Mouse (Mus musculus) adrenal gland, postnatal 0 days (tissue): ENCODE measurements around the gene Chrna9. TPM values are rescaled to one million over a fixed set of nuclear protein-coding genes. Genes with fewer than 3 reads are reported as not detected.

Experiments
- microRNA-seq: library from miRNA; unstranded; fragments of <30 nt; microRNA quantifications from one replicate; pipeline ENCODE4, GENCODE M21; 2016; ENCODE audit warnings: borderline replicate concordance; ENCODE audit not compliant: insufficient number of aligned reads
- polyA plus RNA-seq: library from polyadenylated mRNA; unstranded; fragments of >200 nt; fragmentation: Nextera tagmentation; extraction: Ambion mirVana; gene quantifications from 2 replicates; pipeline ENCODE4 v1.2.1, GENCODE M21; 2015

The Chrna9 gene
- 0.23 and 0.65 TPM in 2 replicates for polyA plus RNA-seq

GRCm38 (mm10) chr5:65934783-65935182 lies at the start of gene Chrna9:
Gene Chrna9 (plus strand): TSS chr5:65934921.

GRCm38 (mm10) chr5:66004134-66004925 lies 69.6 kb downstream of the Chrna9 start, which contains the start of gene 9130230L23Rik:
Gene 9130230L23Rik (minus strand): TSS chr5:66004285.

Small RNA genes within 50 kb of the gene (microRNA-seq; reads per million reads assigned to microRNA genes)
- gene Gm25952 = not detected

Other genes starting within 250 kb of the Chrna9 start
- 18.3 and 29.6 TPM in 2 replicates for gene Pds5a, start 236.6 kb upstream of the Chrna9 start, polyA plus RNA-seq
- gene N4bp2, start 171.4 kb upstream of the Chrna9 start, polyA plus RNA-seq = 7.5 and 8.7 TPM in 2 replicates
- 1.4 and 1.5 TPM in 2 replicates for gene Rhoh, start 73.7 kb upstream of the Chrna9 start, polyA plus RNA-seq
- 0.19 TPM in 1 of 2 replicates, not detected in the other for gene 9130230L23Rik, start 69.4 kb downstream of the Chrna9 start, polyA plus RNA-seq
- gene Rbm47, start 238.2 kb downstream of the Chrna9 start, polyA plus RNA-seq = 15.6 and 53.1 TPM in 2 replicates